Mouse (Mus musculus) embryonic facial prominence, embryonic 10.5 days (tissue): Measurements from ENCODE around the gene Tmem211. TPM values are rescaled to one million over a fixed set of nuclear protein-coding genes. Genes with fewer than 3 reads are reported as not detected.

Source experiments
- DNase-seq: peaks from one replicate; pipeline ENCODE4 v3.0.0-alpha.2; 2017; ENCODE audit warnings: low spot score
- H3K27ac ChIP-seq: fragments of 300-500 bp; sonication (generic); replicated peaks from 2 replicates; pipeline ENCODE4 v1.5.1; 2016; ENCODE audit warnings: mild to moderate bottlenecking
- H3K27me3 ChIP-seq: fragments of 300-500 bp; sonication (generic); replicated peaks from 2 replicates; pipeline ENCODE4 v1.6.1; 2016; ENCODE audit warnings: low read depth, mild to moderate bottlenecking; ENCODE audit not compliant: poor library complexity, severe bottlenecking
- H3K36me3 ChIP-seq: fragments of 300-500 bp; sonication (generic); replicated peaks from 2 replicates; pipeline ENCODE4 v1.6.1; 2016; ENCODE audit warnings: mild to moderate bottlenecking, moderate library complexity
- H3K4me1 ChIP-seq: fragments of 300-500 bp; sonication (generic); 2 replicates; pipeline ENCODE4 v1.6.1; 2016
- H3K4me3 ChIP-seq: fragments of 300-500 bp; sonication (generic); 2 replicates; pipeline ENCODE4 v1.5.1; 2016; ENCODE audit warnings: mild to moderate bottlenecking, moderate library complexity
- H3K9me3 ChIP-seq: fragments of 300-500 bp; sonication (generic); 2 replicates; pipeline ENCODE4 v1.6.1; 2016; ENCODE audit warnings: mild to moderate bottlenecking
- WGBS: fragments of 180-500 bp; shearing (Covaris S2); methylation state at CpG from one replicate; pipeline ENCODE4 v1.1.7; 2016; 5-methylcytosine and 5-hydroxymethylcytosine counted together
- polyA plus RNA-seq: library from polyadenylated mRNA; unstranded; fragments of >200 nt; fragmentation: Nextera tagmentation; extraction: Ambion mirVana; gene quantifications from 2 replicates; pipeline ENCODE4 v1.2.1, GENCODE M21; 2016

Tmem211 gene
- polyA plus RNA-seq, 1 experiment from 2014 or later: 0.46 TPM

DNA sequence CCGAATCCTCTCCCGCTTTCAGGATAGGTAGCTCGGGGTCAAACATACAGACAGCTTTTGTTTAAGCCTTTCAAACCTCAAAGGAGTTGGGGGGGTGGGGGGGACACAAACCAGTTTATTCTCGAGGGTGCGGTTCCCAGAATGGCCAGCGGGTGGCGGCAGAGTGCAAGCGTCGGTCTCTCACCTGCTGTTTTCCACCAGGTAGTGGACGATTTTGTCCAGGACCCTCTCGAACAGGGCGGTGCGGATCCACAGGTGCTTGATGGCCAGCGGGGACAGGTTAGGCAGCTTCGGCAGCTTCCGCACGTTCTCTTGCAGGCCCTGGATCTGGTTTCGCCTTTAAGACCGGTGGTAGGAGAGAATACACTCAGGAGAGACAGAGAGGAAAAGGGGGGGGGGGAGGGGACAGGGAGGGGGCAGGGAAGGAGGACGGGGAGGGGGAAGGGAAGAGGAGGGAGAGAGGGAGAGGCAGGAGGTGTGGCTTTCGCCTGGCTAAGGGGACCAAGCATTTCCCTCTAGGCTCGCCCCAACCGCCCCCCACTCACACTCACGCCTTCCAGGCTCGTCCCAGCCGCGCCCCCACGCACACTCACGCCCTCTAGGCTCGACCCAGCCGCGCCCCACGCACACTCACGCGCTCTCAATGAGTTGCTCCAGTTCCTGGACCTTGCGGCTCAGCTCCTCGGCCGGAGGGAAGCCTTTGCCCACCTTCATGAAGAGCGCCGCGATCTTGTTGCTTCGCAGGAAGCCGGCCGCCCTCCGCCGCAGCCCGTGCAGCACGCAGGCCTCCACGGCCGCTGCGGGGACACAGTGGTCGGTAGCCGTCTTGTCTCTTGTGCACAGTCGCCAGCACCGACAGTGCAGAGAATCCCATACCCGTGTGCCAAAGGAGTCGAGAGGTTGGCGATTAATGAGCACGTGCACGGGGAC, 60.1 kb downstream of the Tmem211 start:
- Histone ChIP-seq H3K4me3 (peak overlapping the region; percentile 42), H3K36me3 (no peaks in the 10 kb centered on the region), H3K27me3 (peaks cover 66% of the 10 kb centered on the region), H3K4me1 (peaks cover 11% of the 10 kb centered on the region), H3K9me3 (no peaks in the 10 kb centered on the region), H3K27ac (no peak overlapping the region)
- peak; percentile 75 for DNase-seq
- 3% methylated on average over 59 of the region's 60 CpGs for WGBS

DNA sequence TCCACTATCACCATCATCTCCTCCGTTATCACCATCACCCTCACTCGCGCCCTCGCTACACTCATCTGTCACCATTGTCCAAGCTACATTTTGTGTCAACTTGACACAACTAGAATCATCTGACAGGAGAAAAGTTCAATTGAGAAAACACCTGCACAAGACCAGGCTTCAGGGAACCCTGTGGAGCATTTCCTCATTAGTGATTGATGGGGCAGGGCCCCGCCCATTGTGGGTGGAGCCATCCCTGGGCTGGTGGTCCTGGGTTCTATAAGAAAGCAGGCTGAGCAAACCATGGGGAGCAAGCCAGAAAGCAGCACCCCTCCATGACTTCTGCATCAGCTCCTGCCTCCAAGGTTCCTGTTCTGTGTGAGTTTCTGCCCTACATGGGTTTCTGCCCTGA, 61.1 kb downstream of the Tmem211 start:
- no peak overlapping the region for H3K4me3 ChIP-seq
- no peaks in the 10 kb centered on the region for H3K36me3 ChIP-seq
- H3K9me3 ChIP-seq: no peaks in the 10 kb centered on the region
- no peak overlapping the region for H3K27ac ChIP-seq
- H3K4me1 ChIP-seq: peaks cover 18% of the 10 kb centered on the region
- WGBS: 41% methylated on average over 5 of the region's 5 CpGs
- no peak for DNase-seq
- H3K27me3 ChIP-seq: peaks cover 71% of the 10 kb centered on the region

DNA sequence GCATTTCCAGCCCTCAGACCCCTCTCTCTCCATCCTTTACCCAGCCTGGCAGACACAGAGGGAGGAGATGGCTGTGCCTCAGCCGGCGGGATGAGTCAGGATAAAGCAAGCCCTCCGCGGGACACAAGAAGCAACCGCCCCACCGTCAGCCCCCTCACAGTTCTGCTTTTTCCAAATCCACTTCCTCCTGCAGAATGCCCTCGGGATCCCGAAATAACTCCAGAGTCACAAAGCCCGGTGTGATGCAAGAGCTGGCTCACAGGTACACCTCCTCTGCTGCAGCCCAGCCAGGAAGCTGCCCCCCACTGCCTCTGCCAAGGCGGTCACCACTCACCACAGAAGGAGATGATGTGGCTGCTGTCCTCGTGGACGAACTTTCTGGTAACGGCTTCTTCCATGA, 61.8 kb downstream of the Tmem211 start:
- Histone ChIP-seq H3K4me1 (peaks cover 18% of the 10 kb centered on the region), H3K9me3 (no peaks in the 10 kb centered on the region), H3K4me3 (no peak overlapping the region), H3K27me3 (peaks cover 71% of the 10 kb centered on the region), H3K36me3 (no peaks in the 10 kb centered on the region), H3K27ac (no peak overlapping the region)
- WGBS: 46% methylated on average over 13 of the region's 13 CpGs
- no peak for DNase-seq

Other genes with a start within 250 kb of the Tmem211 start
- gene Grk3, start 211.1 kb upstream of the Tmem211 start, polyA plus RNA-seq: 5.9 and 6.0 TPM in 2 replicates
- gene Crybb2, start 156.8 kb upstream of the Tmem211 start, polyA plus RNA-seq: not detected in 2 replicates
- gene Crybb3, start 145.3 kb upstream of the Tmem211 start, polyA plus RNA-seq: 0.97 and 1.0 TPM in 2 replicates
- gene 2900026A02Rik, start 5.7 kb upstream of the Tmem211 start, polyA plus RNA-seq: 3.7 and 4.6 TPM in 2 replicates
- 15.1 and 18.0 TPM in 2 replicates for gene Sgsm1, start 83.9 kb downstream of the Tmem211 start, polyA plus RNA-seq
- not detected in 2 replicates for gene Aym1, start 130.4 kb downstream of the Tmem211 start, polyA plus RNA-seq